Mouse (Mus musculus) midbrain, embryonic 11.5 days (tissue): ENCODE measurements around the gene Phf2. TPM values are rescaled to one million over a fixed set of nuclear protein-coding genes. Genes with fewer than 3 reads are reported as not detected.
A peak's percentile ranks its signal among the peaks of the same experiment; 100 is the strongest.

Source experiments
- ATAC-seq: fragments of 200-750 bp; cut with Nextera tagmentation; 2 replicates; pipeline ENCODE4 v1.8.0; 2017; ENCODE audit warnings: moderate TSS enrichment, moderate library complexity; ENCODE audit not compliant: low FRiP score
- DNase-seq: peaks from one replicate; pipeline ENCODE4 v3.0.0; 2015; ENCODE audit warnings: low spot score; ENCODE audit errors: missing footprints
- H3K27ac ChIP-seq: fragments of 300-500 bp; sonication (generic); 2 replicates; pipeline ENCODE4 v1.5.1; 2014; ENCODE audit warnings: low read depth, low read length
- H3K27me3 ChIP-seq: fragments of 300-500 bp; sonication (generic); 2 replicates; pipeline ENCODE4 v1.6.1; 2014; ENCODE audit warnings: mild to moderate bottlenecking, low read length, moderate library complexity, mixed read lengths; ENCODE audit not compliant: control insufficient read depth, insufficient read depth
- H3K36me3 ChIP-seq: fragments of 300-500 bp; sonication (generic); 2 replicates; pipeline ENCODE4 v1.6.1; 2014; ENCODE audit warnings: mild to moderate bottlenecking, low read length, moderate library complexity, mixed read lengths; ENCODE audit not compliant: control insufficient read depth, insufficient read depth
- H3K4me1 ChIP-seq: fragments of 300-500 bp; sonication (generic); 2 replicates; pipeline ENCODE4 v1.6.1; 2014; ENCODE audit warnings: low read length; ENCODE audit not compliant: control insufficient read depth, insufficient read depth
- H3K4me2 ChIP-seq: fragments of 300-500 bp; sonication (generic); 2 replicates; pipeline ENCODE4 v1.6.1; 2014; ENCODE audit warnings: mild to moderate bottlenecking, moderate library complexity
- H3K4me3 ChIP-seq: fragments of 300-500 bp; sonication (generic); 2 replicates; pipeline ENCODE4 v1.5.1; 2014; ENCODE audit warnings: low read depth, low read length
- H3K9ac ChIP-seq: fragments of 300-500 bp; sonication (generic); 2 replicates; pipeline ENCODE4 v1.6.1; 2014; ENCODE audit warnings: low read length
- H3K9me3 ChIP-seq: fragments of 300-500 bp; sonication (generic); 2 replicates; pipeline ENCODE4 v1.6.1; 2016; ENCODE audit warnings: low read length; ENCODE audit not compliant: control insufficient read depth
- WGBS: fragments of 180-500 bp; shearing (Covaris S2); extraction: QIAGEN DNeasy Blood & Tissue Kit; methylation state at CpG from one replicate; pipeline ENCODE4 v1.1.7; 2014; 5-methylcytosine and 5-hydroxymethylcytosine counted together
- polyA plus RNA-seq: library from polyadenylated mRNA; unstranded; fragments of >200 nt; fragmentation: Nextera tagmentation; extraction: Ambion mirVana; gene quantifications from 2 replicates; pipeline ENCODE4 v1.2.1, GENCODE M21; 2014

The Phf2 gene
- 9.8 and 10.7 TPM in 2 replicates for polyA plus RNA-seq

DNA sequence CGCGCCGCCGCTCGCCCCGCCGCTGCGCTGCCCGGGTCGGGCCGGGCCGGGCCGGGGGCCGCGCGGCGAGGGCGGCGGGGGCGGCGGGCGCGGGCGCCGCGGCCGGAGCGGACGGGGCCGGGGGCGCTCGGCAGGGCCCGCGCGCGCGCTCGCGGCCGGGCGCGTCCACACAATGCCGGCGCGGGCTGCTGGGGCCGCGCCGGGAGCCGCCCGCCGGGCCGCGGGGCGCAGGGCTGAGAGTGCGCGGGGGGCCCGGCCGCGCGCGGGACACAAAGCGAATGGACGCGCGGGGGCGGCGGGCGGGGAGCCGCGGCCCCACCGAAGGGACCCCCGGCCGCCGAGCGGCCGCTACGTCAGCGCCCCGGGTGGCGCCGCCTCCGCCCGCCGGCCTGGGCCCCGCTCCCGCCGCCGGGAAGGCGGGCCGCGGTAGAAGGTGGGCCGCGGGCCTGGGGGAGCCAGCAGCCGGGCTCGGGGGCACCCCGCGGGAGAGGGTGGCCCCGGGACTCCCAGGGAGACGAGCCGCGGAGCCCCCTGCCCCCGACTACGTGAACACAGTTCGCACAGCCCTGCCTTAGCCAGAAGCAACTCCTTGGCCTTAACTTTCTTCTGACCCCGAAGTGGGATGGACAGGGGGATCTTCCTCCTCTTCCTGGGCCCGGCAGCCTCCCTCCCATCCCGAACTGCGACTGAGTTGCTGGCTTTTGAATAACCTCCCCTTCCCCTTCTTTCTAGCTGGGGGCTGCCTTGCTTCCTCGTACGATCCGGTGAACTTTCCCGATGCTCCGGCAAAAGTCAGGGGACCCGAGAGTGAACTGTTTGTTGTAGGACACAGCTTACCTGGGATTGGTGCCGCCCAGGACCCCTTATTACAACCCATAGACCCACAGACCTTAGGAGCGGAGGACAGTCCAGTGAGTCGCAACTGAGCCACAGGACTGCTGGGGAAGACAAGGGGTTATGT lies at the start of gene Phf2:
Phf2 (minus strand) TSS at position 349 of the 961 bp plus-strand sequence.
- ATAC-seq (peak; percentile 64), DNase-seq (peak; percentile 95)
- peak within 1 kb of the TSS; percentile 98 for H3K4me3 ChIP-seq
- no peaks in the 10 kb centered on the region for H3K36me3 ChIP-seq
- under 1% methylated on average over 70 of the region's 117 CpGs for WGBS
- H3K4me1 ChIP-seq, result peaks cover 21% of the 10 kb centered on the region
- peak within 1 kb of the TSS; percentile 71 for H3K27ac ChIP-seq
- peak within 1 kb of the TSS; percentile 74 for H3K4me2 ChIP-seq
- no peaks in the 10 kb centered on the region for H3K9me3 ChIP-seq
- no peaks in the 10 kb centered on the region for H3K27me3 ChIP-seq
- peak within 1 kb of the TSS; percentile 98 for H3K9ac ChIP-seq

DNA sequence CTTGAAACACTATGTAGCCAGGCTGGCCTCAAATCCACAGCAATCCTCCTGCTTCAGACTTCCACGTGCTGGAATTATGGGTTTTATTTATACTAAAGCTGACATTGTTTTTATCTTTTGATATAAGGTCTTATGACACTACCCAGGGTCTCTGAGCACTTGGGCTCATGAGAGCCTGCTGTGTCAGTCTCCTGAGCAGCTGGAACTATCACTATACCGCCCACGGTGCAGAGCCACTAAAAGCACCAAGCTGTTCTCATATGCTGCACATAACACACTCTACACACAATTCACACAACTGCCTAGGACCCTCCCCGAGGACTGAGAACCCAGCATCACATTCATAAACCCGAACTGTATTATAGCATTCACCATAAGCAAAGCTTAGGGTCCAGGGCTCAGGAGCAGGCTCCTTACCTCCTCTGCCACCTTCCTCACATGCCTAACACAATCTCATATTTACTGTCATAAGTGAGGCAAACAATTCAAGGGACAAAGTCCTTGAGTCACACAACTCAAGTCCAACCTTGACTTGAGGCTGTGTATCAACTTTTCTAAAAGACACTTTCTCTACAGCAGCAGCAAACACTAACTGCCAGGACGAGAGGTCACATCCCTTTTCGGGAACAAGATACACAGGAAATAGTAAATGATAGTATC lies 49.0 kb upstream of the Phf2 start:
- no peak for DNase-seq
- no peak overlapping the region for H3K27ac ChIP-seq
- H3K36me3 ChIP-seq, result peaks cover 10% of the 10 kb centered on the region
- 94% methylated on average over 7 of the region's 7 CpGs for WGBS
- no peaks in the 10 kb centered on the region for H3K9me3 ChIP-seq
- H3K4me2 ChIP-seq, result no peak overlapping the region
- H3K27me3 ChIP-seq, result no peaks in the 10 kb centered on the region
- no peak overlapping the region for H3K9ac ChIP-seq
- H3K4me1 ChIP-seq, result no peaks in the 10 kb centered on the region
- no peak overlapping the region for H3K4me3 ChIP-seq
- no peak for ATAC-seq

DNA sequence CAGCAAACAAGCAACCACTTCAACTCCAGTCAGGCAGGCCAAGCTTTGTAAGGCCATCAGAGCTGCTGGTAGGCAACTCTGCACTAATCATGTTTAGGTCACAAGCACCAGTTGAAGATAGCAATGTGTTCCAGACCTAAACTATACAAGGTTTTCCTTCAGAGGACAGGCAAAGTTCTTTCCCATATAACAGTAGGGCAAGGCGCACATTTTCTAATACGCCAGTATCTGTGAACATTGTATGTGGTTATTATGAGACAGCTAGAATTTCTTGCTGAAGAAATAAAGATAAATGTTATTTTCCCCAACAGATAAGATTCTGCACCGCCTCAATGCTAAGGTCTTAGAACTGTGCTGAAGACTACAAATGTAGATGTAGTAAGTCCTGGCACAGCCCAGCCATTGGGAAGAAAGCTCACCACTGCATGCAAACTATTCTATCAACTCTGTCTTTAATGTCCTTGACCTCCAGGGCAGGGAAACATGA lies 46.2 kb upstream of the Phf2 start:
- H3K9ac ChIP-seq, result no peak overlapping the region
- ATAC-seq (no peak), DNase-seq (no peak)
- no peak overlapping the region for H3K27ac ChIP-seq
- H3K4me3 ChIP-seq, result no peak overlapping the region
- peaks cover 10% of the 10 kb centered on the region for H3K36me3 ChIP-seq
- 96% methylated on average over 3 of the region's 3 CpGs for WGBS
- no peaks in the 10 kb centered on the region for H3K27me3 ChIP-seq
- no peaks in the 10 kb centered on the region for H3K4me1 ChIP-seq
- H3K9me3 ChIP-seq, result no peaks in the 10 kb centered on the region
- H3K4me2 ChIP-seq, result no peak overlapping the region

DNA sequence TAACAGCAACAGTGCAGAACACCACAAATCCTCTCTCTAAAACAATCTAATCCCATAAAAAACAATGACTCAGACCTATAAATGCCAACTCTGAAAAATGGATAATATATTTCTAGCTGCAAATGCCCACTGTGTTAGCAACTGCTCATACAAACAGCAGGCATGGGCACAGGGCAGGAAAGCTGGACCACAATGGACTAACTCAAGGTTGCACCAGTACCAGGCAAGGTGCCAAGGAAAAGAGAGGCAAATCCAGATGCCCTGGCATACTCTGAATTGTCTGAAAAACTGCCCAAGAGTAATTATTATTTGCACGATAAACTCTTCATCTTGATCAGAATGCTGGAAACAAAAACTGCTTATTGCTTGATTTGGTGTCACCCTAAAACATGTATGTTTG lies 42.8 kb upstream of the Phf2 start:
- H3K9ac ChIP-seq, result no peak overlapping the region
- 98% methylated on average over 1 of the region's 1 CpGs for WGBS
- no peak overlapping the region for H3K4me2 ChIP-seq
- H3K27ac ChIP-seq, result no peak overlapping the region
- DNase-seq, result no peak
- no peak overlapping the region for H3K4me3 ChIP-seq
- no peaks in the 10 kb centered on the region for H3K9me3 ChIP-seq
- H3K4me1 ChIP-seq, result no peaks in the 10 kb centered on the region
- H3K27me3 ChIP-seq, result no peaks in the 10 kb centered on the region
- peaks cover 7% of the 10 kb centered on the region; the same call in 1 of the 2 replicates for H3K36me3 ChIP-seq
- ATAC-seq, result no peak

DNA sequence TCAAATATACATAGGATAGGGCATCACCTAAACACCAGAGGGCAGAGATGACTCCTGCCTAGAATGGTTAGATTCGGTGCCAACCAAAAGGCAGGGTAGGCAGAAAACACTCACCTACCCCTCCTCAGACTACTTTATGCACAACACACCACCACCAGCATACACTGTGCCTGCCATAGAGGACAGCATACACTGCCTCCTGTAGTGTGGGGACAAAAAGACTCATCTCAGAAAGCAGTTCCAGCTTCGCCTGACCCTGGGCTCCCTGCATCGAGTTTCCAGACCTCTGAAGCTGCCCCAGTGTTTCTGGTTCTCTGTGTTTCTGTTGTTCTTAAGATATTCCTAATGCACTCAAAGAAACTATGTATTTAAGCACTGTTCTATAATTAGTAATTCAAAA lies 42.2 kb upstream of the Phf2 start:
- H3K4me3 ChIP-seq, result no peak overlapping the region
- H3K9me3 ChIP-seq, result no peaks in the 10 kb centered on the region
- H3K36me3 ChIP-seq, result peaks cover 7% of the 10 kb centered on the region; the same call in 1 of the 2 replicates
- ATAC-seq (no peak), DNase-seq (no peak)
- no peaks in the 10 kb centered on the region for H3K4me1 ChIP-seq
- no peak overlapping the region for H3K9ac ChIP-seq
- no peak overlapping the region for H3K4me2 ChIP-seq
- no peaks in the 10 kb centered on the region for H3K27me3 ChIP-seq
- 89% methylated on average over 3 of the region's 3 CpGs for WGBS
- H3K27ac ChIP-seq, result no peak overlapping the region

DNA sequence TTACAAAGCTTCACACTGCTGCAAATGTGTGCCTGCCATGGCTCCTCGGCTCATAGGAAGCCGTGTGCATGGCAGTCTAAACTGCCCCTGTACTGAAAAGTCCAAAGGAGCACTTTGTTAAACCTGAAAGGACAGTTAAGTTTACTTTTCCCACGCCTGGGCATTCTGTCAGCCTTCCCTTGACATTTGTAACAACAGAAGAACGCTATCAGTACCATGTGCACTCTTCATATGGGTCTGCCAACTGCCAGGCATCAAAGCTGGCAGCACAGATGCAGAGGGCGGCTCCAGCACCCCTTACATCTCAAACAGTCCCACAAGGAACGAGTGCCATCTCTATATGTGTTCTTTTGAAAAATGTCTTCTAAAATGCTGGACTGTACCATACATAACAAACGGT lies 40.5 kb upstream of the Phf2 start:
- DNase-seq, result no peak
- no peak for ATAC-seq
- peaks cover 7% of the 10 kb centered on the region; the same call in 1 of the 2 replicates for H3K36me3 ChIP-seq
- H3K4me3 ChIP-seq, result no peak overlapping the region
- H3K9me3 ChIP-seq, result no peaks in the 10 kb centered on the region
- H3K4me2 ChIP-seq, result no peak overlapping the region
- H3K27ac ChIP-seq, result no peak overlapping the region
- H3K27me3 ChIP-seq, result no peaks in the 10 kb centered on the region
- no peak overlapping the region for H3K9ac ChIP-seq
- WGBS, result 95% methylated on average over 7 of the region's 7 CpGs
- no peaks in the 10 kb centered on the region for H3K4me1 ChIP-seq

DNA sequence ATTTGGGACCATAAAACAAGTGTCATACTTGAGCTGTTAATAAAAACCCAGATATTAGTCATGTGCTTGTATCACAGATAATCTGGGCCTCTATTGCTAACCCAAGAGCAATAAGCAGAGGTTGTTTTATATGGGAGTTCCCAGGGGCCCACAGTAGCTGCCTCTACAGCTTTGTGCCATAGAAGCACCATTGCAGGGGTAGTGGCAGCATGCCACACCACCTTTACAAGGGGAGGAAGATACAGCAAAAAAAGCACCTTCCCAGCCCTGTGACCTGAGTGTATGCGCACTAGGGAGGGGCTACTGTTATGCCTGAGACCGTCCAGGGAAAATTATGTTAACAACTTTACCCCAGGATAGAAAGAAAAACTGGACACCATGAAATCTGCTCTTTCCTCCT lies 34.5 kb upstream of the Phf2 start:
- Histone ChIP-seq H3K27ac (no peak overlapping the region), H3K36me3 (peaks cover 9% of the 10 kb centered on the region; the same call in 1 of the 2 replicates), H3K4me1 (no peaks in the 10 kb centered on the region), H3K4me2 (no peak overlapping the region), H3K9ac (no peak overlapping the region), H3K9me3 (no peaks in the 10 kb centered on the region), H3K27me3 (no peaks in the 10 kb centered on the region), H3K4me3 (no peak overlapping the region)
- ATAC-seq (no peak), DNase-seq (no peak)
- 93% methylated on average over 2 of the region's 2 CpGs for WGBS

DNA sequence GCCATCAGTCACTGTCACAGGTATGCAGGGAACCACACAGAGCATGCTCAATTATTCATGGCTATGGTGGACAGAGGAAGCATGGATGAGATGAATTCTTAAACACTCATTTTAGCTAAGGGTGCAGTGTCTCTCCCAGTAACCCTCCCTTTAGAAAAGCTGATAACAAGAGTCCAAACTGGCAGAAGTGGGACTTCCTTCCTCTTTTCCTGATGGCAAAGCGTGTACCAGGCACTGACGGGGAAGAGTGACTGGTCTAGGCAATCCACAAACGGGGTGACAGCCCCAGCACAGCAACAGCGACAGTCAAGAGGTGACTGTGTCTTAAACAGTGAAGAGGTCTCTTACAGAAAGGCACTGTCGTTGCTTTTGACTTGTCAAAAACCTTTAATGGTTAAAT lies 24.5 kb upstream of the Phf2 start:
- H3K27ac ChIP-seq, result no peak overlapping the region
- WGBS, result 89% methylated on average over 5 of the region's 5 CpGs
- H3K4me3 ChIP-seq, result no peak overlapping the region
- H3K27me3 ChIP-seq, result no peaks in the 10 kb centered on the region
- no peaks in the 10 kb centered on the region for H3K4me1 ChIP-seq
- no peak overlapping the region for H3K9ac ChIP-seq
- H3K9me3 ChIP-seq, result no peaks in the 10 kb centered on the region
- H3K36me3 ChIP-seq, result peaks cover 6% of the 10 kb centered on the region
- H3K4me2 ChIP-seq, result no peak overlapping the region
- no peak for DNase-seq
- ATAC-seq, result no peak
